Mouse (Mus musculus) kidney, embryonic 16.5 days (tissue): ENCODE measurements around the gene Fyb. TPM values are rescaled to one million over a fixed set of nuclear protein-coding genes. Genes with fewer than 3 reads are reported as not detected.

Experiments used
- ATAC-seq: fragments of 200-750 bp; cut with Nextera tagmentation; 2 replicates; pipeline ENCODE4 v1.8.0; 2017; ENCODE audit warnings: moderate TSS enrichment; ENCODE audit not compliant: low FRiP score, low TSS enrichment
- H3K27ac ChIP-seq: fragments of 300-500 bp; sonication (generic); 2 replicates; pipeline ENCODE4 v1.5.1; 2014; ENCODE audit warnings: low read length
- H3K27me3 ChIP-seq: fragments of 300-500 bp; sonication (generic); 2 replicates; pipeline ENCODE4 v1.6.1; 2014; ENCODE audit warnings: low read length, control low read depth, mixed read lengths; ENCODE audit not compliant: insufficient read depth
- H3K36me3 ChIP-seq: fragments of 300-500 bp; sonication (generic); 2 replicates; pipeline ENCODE4 v1.6.1; 2014; ENCODE audit warnings: low read length, control low read depth, mixed read lengths; ENCODE audit not compliant: insufficient read depth
- H3K4me1 ChIP-seq: fragments of 300-500 bp; sonication (generic); 2 replicates; pipeline ENCODE4 v1.6.1; 2014; ENCODE audit warnings: low read length, control low read depth, mixed read lengths; ENCODE audit not compliant: insufficient read depth
- H3K4me2 ChIP-seq: fragments of 300-500 bp; sonication (generic); replicated peaks from 2 replicates; pipeline ENCODE4 v1.6.1; 2014; ENCODE audit warnings: low read depth, low read length
- H3K4me3 ChIP-seq: fragments of 300-500 bp; sonication (generic); 2 replicates; pipeline ENCODE4 v1.5.1; 2014; ENCODE audit warnings: mild to moderate bottlenecking, low read length
- H3K9ac ChIP-seq: fragments of 300-500 bp; sonication (generic); replicated peaks from 2 replicates; pipeline ENCODE4 v1.6.1; 2014; ENCODE audit warnings: low read length
- H3K9me3 ChIP-seq: fragments of 300-500 bp; sonication (generic); 2 replicates; pipeline ENCODE4 v1.6.1; 2016; ENCODE audit warnings: low read length, control low read depth
- WGBS: fragments of 180-500 bp; shearing (Covaris S2); extraction: QIAGEN DNeasy Blood & Tissue Kit; methylation state at CpG from one replicate; pipeline ENCODE4 v1.1.7; 2014; 5-methylcytosine and 5-hydroxymethylcytosine counted together
- polyA plus RNA-seq: library from polyadenylated mRNA; unstranded; fragments of >200 nt; fragmentation: Nextera tagmentation; extraction: Ambion mirVana; gene quantifications from 2 replicates; pipeline ENCODE4 v1.2.1, GENCODE M21; 2015

Fyb gene
- polyA plus RNA-seq, 1 experiment from 2014 or later: 3.1 TPM

DNA sequence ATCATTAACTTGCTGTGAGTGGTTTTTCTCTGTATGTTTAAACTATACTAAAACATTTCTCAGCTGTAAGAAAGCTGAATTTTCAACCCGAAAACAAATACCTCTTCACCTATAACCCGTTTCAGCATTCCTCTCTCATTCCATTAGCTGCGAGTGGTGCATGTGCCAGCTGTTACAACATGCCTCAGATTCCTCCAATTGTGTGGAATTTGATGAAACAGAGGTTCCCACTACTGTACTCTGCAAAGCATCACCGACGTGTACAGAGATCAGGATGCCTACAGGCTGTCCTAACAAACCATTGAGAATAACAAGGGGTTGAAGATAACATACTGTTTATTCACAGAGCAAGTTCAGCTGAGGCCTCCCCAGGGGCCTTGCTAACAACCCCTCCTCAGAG lies 143.4 kb downstream of the Fyb start:
- H3K9me3 ChIP-seq: no peaks in the 10 kb centered on the region
- no peak overlapping the region for H3K27ac ChIP-seq
- no peaks in the 10 kb centered on the region for H3K4me1 ChIP-seq
- H3K36me3 ChIP-seq: no peaks in the 10 kb centered on the region
- H3K27me3 ChIP-seq: no peaks in the 10 kb centered on the region
- H3K4me2 ChIP-seq: no peak overlapping the region
- ATAC-seq: no peak
- no peak overlapping the region for H3K9ac ChIP-seq
- 43% methylated on average over 5 of the region's 5 CpGs for WGBS
- no peak overlapping the region for H3K4me3 ChIP-seq

DNA sequence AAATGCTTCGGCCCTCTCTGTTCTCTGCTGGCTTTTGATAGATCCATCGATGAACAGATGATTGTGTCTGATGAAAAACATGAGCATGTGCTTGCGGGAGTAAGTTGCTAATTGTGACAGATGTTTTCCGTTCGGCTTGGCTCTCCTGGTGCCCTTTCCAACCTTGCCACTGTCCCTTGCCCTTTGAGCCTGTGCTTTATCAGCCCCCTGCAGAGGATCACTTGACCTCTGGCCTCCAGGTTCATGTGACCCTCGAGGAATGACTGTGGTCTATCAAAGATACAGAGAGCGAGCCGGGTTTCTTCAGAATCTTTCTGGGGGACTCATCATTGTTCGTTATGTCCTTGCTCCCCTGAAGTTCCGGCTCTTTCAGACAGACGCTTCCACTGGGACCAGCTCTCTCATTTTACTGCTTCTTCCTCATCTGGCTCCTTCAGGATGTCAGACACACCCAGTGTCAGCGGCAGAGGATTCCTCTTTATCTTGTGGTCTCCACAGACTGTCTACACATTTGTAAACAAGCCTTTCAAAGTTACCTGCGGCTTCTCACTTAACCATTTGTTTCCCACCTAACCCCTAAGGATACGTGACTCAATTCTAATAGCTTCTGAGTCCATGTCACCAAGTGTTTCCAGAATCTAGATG lies 146.3 kb downstream of the Fyb start:
- ATAC-seq: no peak
- H3K9me3 ChIP-seq: no peaks in the 10 kb centered on the region
- H3K4me3 ChIP-seq: no peak overlapping the region
- H3K4me1 ChIP-seq: no peaks in the 10 kb centered on the region
- WGBS: 42% methylated on average over 14 of the region's 14 CpGs
- no peak overlapping the region for H3K4me2 ChIP-seq
- H3K9ac ChIP-seq: no peak overlapping the region
- no peak overlapping the region for H3K27ac ChIP-seq
- no peaks in the 10 kb centered on the region for H3K27me3 ChIP-seq
- H3K36me3 ChIP-seq: no peaks in the 10 kb centered on the region

DNA sequence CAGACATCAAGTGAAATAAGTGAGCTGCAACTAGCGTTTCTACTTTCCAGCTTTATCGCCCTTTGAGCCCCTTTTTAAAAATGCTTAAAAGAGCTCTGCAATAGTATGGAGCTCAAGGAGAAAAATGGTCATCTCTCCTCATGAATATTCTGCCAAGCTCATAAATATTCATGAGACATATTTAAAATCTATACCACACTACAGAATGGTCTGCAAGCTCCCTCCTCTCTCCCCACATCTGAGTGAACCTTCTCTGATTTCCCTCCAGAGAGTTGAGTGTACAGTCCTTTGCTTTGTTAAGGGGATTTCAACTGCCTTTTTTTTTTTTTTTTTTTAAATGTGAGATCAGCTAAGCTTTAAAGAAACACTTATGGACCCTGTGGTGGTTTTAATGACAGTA lies 155.8 kb downstream of the Fyb start:
- ATAC-seq: no peak
- no peak overlapping the region for H3K4me3 ChIP-seq
- WGBS: 77% methylated on average over 2 of the region's 2 CpGs

DNA sequence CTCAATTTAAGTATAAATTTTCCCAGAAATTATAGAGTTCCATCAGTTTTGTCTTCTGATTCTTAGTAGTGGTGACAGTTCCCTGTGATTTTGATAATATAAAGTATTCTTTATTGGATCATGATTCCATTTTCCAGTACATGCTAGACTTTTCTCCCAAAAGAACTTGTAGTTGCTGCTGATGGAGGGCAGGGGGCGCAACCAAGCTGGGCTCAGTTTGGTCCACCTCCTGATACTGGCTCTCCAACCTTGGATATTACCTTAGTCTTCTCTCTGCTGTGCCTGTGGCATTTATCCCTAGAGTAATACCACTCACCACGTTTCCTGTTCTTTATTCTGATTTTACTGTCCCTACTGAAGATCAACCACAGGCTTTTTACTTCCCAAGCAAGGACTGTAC lies 179.5 kb downstream of the Fyb start:
- Histone ChIP-seq H3K4me2 (no peak overlapping the region), H3K27ac (no peak overlapping the region), H3K36me3 (no peaks in the 10 kb centered on the region), H3K9ac (no peak overlapping the region), H3K27me3 (peaks cover 8% of the 10 kb centered on the region), H3K4me3 (no peak overlapping the region), H3K9me3 (no peaks in the 10 kb centered on the region), H3K4me1 (no peaks in the 10 kb centered on the region)
- WGBS: 64% methylated on average over 2 of the region's 2 CpGs
- no peak for ATAC-seq

More for the DNA sequence above, 155.8 kb downstream of the Fyb start:
- no peaks in the 10 kb centered on the region for H3K27me3 ChIP-seq
- no peaks in the 10 kb centered on the region for H3K9me3 ChIP-seq
- H3K4me1 ChIP-seq: no peaks in the 10 kb centered on the region
- no peak overlapping the region for H3K27ac ChIP-seq
- H3K4me2 ChIP-seq: no peak overlapping the region
- H3K36me3 ChIP-seq: no peaks in the 10 kb centered on the region
- no peak overlapping the region for H3K9ac ChIP-seq

DNA sequence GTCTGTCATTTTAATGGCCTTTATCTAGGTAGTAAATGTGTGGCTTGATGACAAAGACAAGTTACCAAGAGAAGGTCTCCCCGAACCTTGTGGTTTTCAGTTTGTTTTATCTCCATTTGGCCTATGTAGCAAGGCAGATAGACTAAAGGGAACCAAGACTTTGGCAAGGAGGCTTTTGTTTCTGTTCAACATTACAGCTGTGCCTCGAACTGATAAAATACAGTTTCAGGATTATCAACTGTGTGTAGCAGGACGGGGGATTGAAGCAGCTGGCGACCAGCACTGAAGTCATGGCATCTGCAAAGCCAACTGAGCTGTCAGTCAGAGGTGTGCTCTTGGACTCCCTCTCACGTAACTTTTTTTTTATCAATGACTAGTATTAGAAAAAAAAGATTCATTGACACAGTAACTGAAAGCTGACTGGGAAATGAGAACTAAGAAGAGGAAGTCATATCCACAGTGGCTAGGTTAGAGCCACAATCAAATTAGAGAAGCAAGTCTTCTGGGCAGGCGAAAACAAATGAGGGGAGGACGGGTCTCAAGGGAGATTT lies 182.8 kb downstream of the Fyb start:
- Histone ChIP-seq H3K9me3 (no peaks in the 10 kb centered on the region), H3K9ac (no peak overlapping the region), H3K27ac (no peak overlapping the region), H3K36me3 (no peaks in the 10 kb centered on the region), H3K4me3 (no peak overlapping the region), H3K4me2 (no peak overlapping the region), H3K27me3 (peaks cover 8% of the 10 kb centered on the region), H3K4me1 (peaks cover 11% of the 10 kb centered on the region)
- 47% methylated on average over 7 of the region's 7 CpGs for WGBS
- ATAC-seq: no peak

DNA sequence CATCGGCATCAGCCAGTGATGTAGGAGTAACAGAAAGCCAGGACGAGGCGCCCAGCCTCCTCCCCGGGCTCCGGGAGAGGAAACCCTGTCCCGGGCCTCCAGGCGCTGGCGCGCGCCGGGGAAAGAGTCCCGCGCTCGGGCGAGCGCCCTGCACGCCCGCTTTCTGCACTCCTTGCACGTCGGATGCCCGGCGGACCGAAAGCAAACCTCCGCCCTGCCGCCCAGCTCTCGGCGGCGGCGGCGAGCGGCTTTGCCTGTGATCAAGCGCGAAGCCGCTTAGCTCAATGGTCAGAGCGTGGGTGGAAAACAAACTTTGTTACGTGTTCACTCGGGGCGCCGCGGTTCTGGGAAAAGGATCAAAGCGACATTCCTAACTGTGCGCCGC lies 184.9 kb downstream of the Fyb start:
- peak; percentile 75 for ATAC-seq
- H3K27ac ChIP-seq: peak overlapping the region; percentile 93
- H3K36me3 ChIP-seq: no peaks in the 10 kb centered on the region
- peak overlapping the region; percentile 95 for H3K4me3 ChIP-seq
- peaks cover 16% of the 10 kb centered on the region for H3K4me1 ChIP-seq
- H3K9me3 ChIP-seq: no peaks in the 10 kb centered on the region
- under 1% methylated on average over 43 of the region's 43 CpGs for WGBS
- H3K9ac ChIP-seq: peak overlapping the region; percentile 93
- H3K27me3 ChIP-seq: peaks cover 8% of the 10 kb centered on the region
- peak overlapping the region; percentile 76 for H3K4me2 ChIP-seq

DNA sequence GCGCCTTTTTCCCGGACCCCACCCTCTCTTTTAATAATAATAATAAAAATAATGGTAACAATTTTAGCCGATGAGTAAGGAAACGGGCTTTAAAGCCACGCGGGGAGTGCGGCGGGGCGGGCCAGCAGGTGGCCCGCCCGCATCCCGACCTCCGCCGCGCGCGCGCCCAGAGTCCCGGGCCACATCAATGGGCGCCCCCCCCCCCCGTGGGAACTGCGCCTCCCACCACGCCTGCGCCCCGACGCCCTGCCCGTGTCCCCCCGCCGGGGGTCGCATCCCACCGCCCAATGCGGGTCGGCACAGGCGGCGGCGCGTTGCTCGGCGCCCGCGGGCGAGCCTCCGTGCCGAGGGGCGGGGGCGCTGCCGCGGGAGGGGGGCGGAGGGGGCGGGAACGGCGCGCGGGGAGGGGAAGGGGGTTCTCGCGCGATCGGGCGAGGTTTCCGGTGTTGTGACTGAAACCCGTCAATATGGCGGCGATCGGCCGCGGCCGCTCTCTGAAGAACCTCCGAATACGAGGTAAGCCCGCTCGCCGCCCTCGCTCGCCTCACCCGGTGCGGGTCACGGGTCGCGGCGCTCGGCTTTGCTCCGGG lies 185.4 kb downstream of the Fyb start, which contains the start of gene Rictor:
TSS of gene Rictor (plus strand) at position 444 of the 590 bp plus-strand sequence.
- H3K4me1 ChIP-seq: peaks cover 18% of the 10 kb centered on the region
- H3K36me3 ChIP-seq: no peaks in the 10 kb centered on the region
- H3K4me2 ChIP-seq: peak within 1 kb of the TSS; percentile 76
- peaks cover 5% of the 10 kb centered on the region for H3K27me3 ChIP-seq
- WGBS: 0% methylated on average over 36 of the region's 82 CpGs
- peak; percentile 84 for ATAC-seq
- no peaks in the 10 kb centered on the region for H3K9me3 ChIP-seq
- H3K4me3 ChIP-seq: peak within 1 kb of the TSS; percentile 95
- peak within 1 kb of the TSS; percentile 93 for H3K27ac ChIP-seq
- peak within 1 kb of the TSS; percentile 93 for H3K9ac ChIP-seq

DNA sequence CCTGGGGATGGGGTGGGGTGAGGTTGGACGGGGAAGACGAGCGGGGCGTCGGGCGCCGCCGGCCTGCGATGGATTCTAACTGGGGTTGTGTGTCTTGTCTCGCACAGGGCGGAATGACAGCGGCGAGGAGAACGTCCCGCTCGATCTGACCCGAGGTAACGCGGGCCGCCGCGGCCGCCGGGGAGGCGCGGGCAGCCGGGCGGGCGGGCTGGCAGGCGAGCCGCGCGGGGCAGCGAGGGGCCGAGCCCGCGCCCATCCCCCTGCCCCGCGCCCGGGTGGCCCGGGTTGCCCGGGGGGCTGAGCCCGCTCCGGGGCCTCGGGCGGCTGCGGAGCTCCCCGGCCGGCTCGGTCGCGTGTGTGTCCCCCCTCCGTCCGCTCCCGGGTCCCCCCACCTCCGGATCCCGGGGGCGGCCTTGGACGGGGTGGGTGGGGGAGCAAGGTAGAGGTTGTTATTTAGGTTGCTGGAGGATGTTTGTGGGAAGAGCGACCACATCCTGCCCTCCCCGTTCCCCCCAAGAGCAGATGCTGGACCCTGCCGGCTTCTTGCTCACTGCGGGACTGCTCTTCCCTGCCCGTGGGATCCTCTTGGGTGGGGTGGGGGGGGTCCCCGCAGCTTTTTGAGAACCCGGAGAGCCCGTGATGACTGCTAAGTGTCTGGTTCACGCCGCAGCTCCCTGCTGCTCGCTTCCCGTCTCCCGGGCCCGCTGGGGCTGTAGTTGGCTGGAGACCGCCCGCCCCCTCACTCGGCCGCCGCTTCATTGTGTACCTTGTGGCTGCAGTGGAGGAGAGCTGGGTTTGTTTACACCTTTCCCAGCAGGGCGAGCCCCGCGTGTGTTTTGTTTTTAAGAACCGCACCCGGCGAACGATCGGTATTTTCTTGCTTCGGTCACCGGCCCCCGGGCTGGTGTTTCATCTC lies 186.1 kb downstream of the Fyb start:
- ATAC-seq: peak; percentile 80
- Histone ChIP-seq H3K27ac (peak overlapping the region; percentile 93), H3K9ac (peak overlapping the region; percentile 93), H3K36me3 (no peaks in the 10 kb centered on the region), H3K27me3 (peaks cover 5% of the 10 kb centered on the region), H3K4me3 (peak overlapping the region; percentile 95), H3K4me1 (peaks cover 25% of the 10 kb centered on the region), H3K9me3 (no peaks in the 10 kb centered on the region), H3K4me2 (peak overlapping the region; percentile 76)
- WGBS: under 1% methylated on average over 85 of the region's 89 CpGs

DNA sequence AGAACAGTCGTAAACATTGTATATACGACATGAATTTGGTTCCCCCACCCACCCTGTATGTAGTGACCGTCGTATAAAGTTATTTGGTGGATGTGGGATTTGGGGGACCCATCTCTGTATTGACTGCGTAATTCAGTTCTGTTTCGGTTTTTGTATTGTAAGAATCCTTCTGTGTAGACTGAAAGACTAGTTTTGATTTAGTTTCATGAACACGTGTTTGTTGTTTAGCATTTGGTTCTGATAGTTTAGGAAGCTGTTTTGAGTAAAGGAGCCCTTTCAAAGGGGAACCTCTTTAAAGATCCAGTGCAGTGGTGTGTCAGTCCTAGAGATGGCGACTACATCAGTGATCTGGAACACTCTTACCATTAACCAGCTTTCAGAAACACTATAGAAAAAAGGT lies 187.0 kb downstream of the Fyb start:
- peak overlapping the region; percentile 76 for H3K4me2 ChIP-seq
- H3K4me3 ChIP-seq: peak overlapping the region; percentile 95
- H3K9ac ChIP-seq: peak overlapping the region; percentile 93
- H3K36me3 ChIP-seq: no peaks in the 10 kb centered on the region
- WGBS: 19% methylated on average over 8 of the region's 8 CpGs
- ATAC-seq: no peak
- no peaks in the 10 kb centered on the region for H3K9me3 ChIP-seq
- peaks cover 5% of the 10 kb centered on the region; the same call in 1 of the 2 replicates for H3K27me3 ChIP-seq
- no peak overlapping the region for H3K27ac ChIP-seq
- peaks cover 32% of the 10 kb centered on the region for H3K4me1 ChIP-seq
